Mouse (Mus musculus): ENCODE measurements around the gene Dnajc6. TPM values are rescaled to one million over a fixed set of nuclear protein-coding genes. Genes with fewer than 3 reads are reported as not detected.

Dnajc6 gene
- polyA plus RNA-seq, 1 experiment from 2014 or later: 77.1 TPM

- Histone ChIP-seq H3K27me3 (ENCODE audit: control insufficient read depth, insufficient read depth, low read depth, low read length) (no peaks in the 10 kb centered on the region), H3K27ac (ENCODE audit: low read length) (peak within 1 kb of the TSS; percentile 95), H3K4me1 (ENCODE audit: control insufficient read depth, insufficient read depth, low read length) (peaks cover 14% of the 10 kb centered on the region), H3K4me3 (ENCODE audit: low read depth, low read length) (peak within 1 kb of the TSS; percentile 84), H3K36me3 (ENCODE audit: control insufficient read depth, insufficient read depth, low read length) (peaks cover 3% of the 10 kb centered on the region; the same call in 1 of the 2 replicates), H3K4me2 (ENCODE audit: low read length) (peak within 1 kb of the TSS; percentile 80), H3K9ac (ENCODE audit: low read depth, low read length) (peak within 1 kb of the TSS; percentile 94), H3K9me3 (replicated peaks; ENCODE audit: control insufficient read depth, low read length, poor library complexity, severe bottlenecking) (no peaks in the 10 kb centered on the region)
- peak; percentile 99 for ATAC-seq
- WGBS: 1% methylated on average over 39 of the region's 39 CpGs
These were observed 150.9 kb downstream of the Dnajc6 start, which contains the start of gene Leprot for GRCm38 (mm10) chr4:101647196-101647905. TSS of gene Leprot (plus strand) at chr4:101647718.

GRCm38 (mm10) chr4:101647976-101648642 is 151.7 kb downstream of the Dnajc6 start:
- Histone ChIP-seq H3K9ac (ENCODE audit: low read depth, low read length) (peak overlapping the region; percentile 94), H3K27ac (ENCODE audit: low read length) (peak overlapping the region; percentile 95), H3K27me3 (ENCODE audit: control insufficient read depth, insufficient read depth, low read depth, low read length) (no peaks in the 10 kb centered on the region), H3K4me3 (ENCODE audit: low read depth, low read length) (peak overlapping the region; percentile 84), H3K36me3 (ENCODE audit: control insufficient read depth, insufficient read depth, low read length) (no peaks in the 10 kb centered on the region), H3K4me1 (ENCODE audit: control insufficient read depth, insufficient read depth, low read length) (peaks cover 14% of the 10 kb centered on the region), H3K9me3 (replicated peaks; ENCODE audit: control insufficient read depth, low read length, poor library complexity, severe bottlenecking) (no peaks in the 10 kb centered on the region), H3K4me2 (ENCODE audit: low read length) (peak overlapping the region; percentile 80)
- WGBS: under 1% methylated on average over 20 of the region's 20 CpGs
- no peak for ATAC-seq

GRCm38 (mm10) chr4:101648745-101649144 is 152.3 kb downstream of the Dnajc6 start:
- peak overlapping the region; percentile 84 for H3K4me3 ChIP-seq (ENCODE audit: low read depth, low read length)
- ATAC-seq: no peak
- H3K36me3 ChIP-seq (ENCODE audit: control insufficient read depth, insufficient read depth, low read length): no peaks in the 10 kb centered on the region
- H3K27ac ChIP-seq (ENCODE audit: low read length): peak overlapping the region; percentile 95; the same call in 1 of the 2 replicates
- H3K27me3 ChIP-seq (ENCODE audit: control insufficient read depth, insufficient read depth, low read depth, low read length): no peaks in the 10 kb centered on the region
- H3K9me3 ChIP-seq (replicated peaks; ENCODE audit: control insufficient read depth, low read length, poor library complexity, severe bottlenecking): no peaks in the 10 kb centered on the region
- peak overlapping the region; percentile 80 for H3K4me2 ChIP-seq (ENCODE audit: low read length)
- H3K9ac ChIP-seq (ENCODE audit: low read depth, low read length): peak overlapping the region; percentile 94
- H3K4me1 ChIP-seq (ENCODE audit: control insufficient read depth, insufficient read depth, low read length): peaks cover 14% of the 10 kb centered on the region
- WGBS: 90% methylated on average over 1 of the region's 1 CpGs

- H3K4me1 ChIP-seq (ENCODE audit: control insufficient read depth, insufficient read depth, low read length): peaks cover 14% of the 10 kb centered on the region
- no peaks in the 10 kb centered on the region for H3K27me3 ChIP-seq (ENCODE audit: control insufficient read depth, insufficient read depth, low read depth, low read length)
- H3K9me3 ChIP-seq (replicated peaks; ENCODE audit: control insufficient read depth, low read length, poor library complexity, severe bottlenecking): no peaks in the 10 kb centered on the region
- no peak overlapping the region for H3K4me3 ChIP-seq (ENCODE audit: low read depth, low read length)
- ATAC-seq: no peak
- WGBS: 90% methylated on average over 2 of the region's 2 CpGs
- no peak overlapping the region for H3K9ac ChIP-seq (ENCODE audit: low read depth, low read length)
- no peak overlapping the region for H3K4me2 ChIP-seq (ENCODE audit: low read length)
- H3K27ac ChIP-seq (ENCODE audit: low read length): no peak overlapping the region
- no peaks in the 10 kb centered on the region for H3K36me3 ChIP-seq (ENCODE audit: control insufficient read depth, insufficient read depth, low read length)
These were observed 154.5 kb downstream of the Dnajc6 start for GRCm38 (mm10) chr4:101650961-101651360.

- H3K27ac ChIP-seq (ENCODE audit: low read length): no peak overlapping the region
- WGBS: 90% methylated on average over 6 of the region's 6 CpGs
- peaks cover 4% of the 10 kb centered on the region for H3K4me1 ChIP-seq (ENCODE audit: control insufficient read depth, insufficient read depth, low read length)
- H3K4me3 ChIP-seq (ENCODE audit: low read depth, low read length): no peak overlapping the region
- H3K36me3 ChIP-seq (ENCODE audit: control insufficient read depth, insufficient read depth, low read length): peaks cover 4% of the 10 kb centered on the region; the same call in 1 of the 2 replicates
- no peak overlapping the region for H3K4me2 ChIP-seq (ENCODE audit: low read length)
- ATAC-seq: no peak
- H3K27me3 ChIP-seq (ENCODE audit: control insufficient read depth, insufficient read depth, low read depth, low read length): no peaks in the 10 kb centered on the region
- H3K9me3 ChIP-seq (replicated peaks; ENCODE audit: control insufficient read depth, low read length, poor library complexity, severe bottlenecking): no peaks in the 10 kb centered on the region
- no peak overlapping the region for H3K9ac ChIP-seq (ENCODE audit: low read depth, low read length)
These were observed 157.8 kb downstream of the Dnajc6 start for GRCm38 (mm10) chr4:101654256-101654655.

- Histone ChIP-seq H3K4me1 (ENCODE audit: control insufficient read depth, insufficient read depth, low read length) (no peaks in the 10 kb centered on the region), H3K4me2 (ENCODE audit: low read length) (no peak overlapping the region), H3K27ac (ENCODE audit: low read length) (no peak overlapping the region), H3K4me3 (ENCODE audit: low read depth, low read length) (no peak overlapping the region), H3K27me3 (ENCODE audit: control insufficient read depth, insufficient read depth, low read depth, low read length) (no peaks in the 10 kb centered on the region), H3K36me3 (ENCODE audit: control insufficient read depth, insufficient read depth, low read length) (peaks cover 4% of the 10 kb centered on the region; the same call in 1 of the 2 replicates), H3K9ac (ENCODE audit: low read depth, low read length) (no peak overlapping the region), H3K9me3 (replicated peaks; ENCODE audit: control insufficient read depth, low read length, poor library complexity, severe bottlenecking) (no peaks in the 10 kb centered on the region)
- 90% methylated on average over 4 of the region's 4 CpGs for WGBS
- no peak for ATAC-seq
These were observed 158.5 kb downstream of the Dnajc6 start for GRCm38 (mm10) chr4:101654788-101655414.

- no peak overlapping the region for H3K4me3 ChIP-seq (ENCODE audit: low read depth, low read length)
- H3K9ac ChIP-seq (ENCODE audit: low read depth, low read length): no peak overlapping the region
- no peaks in the 10 kb centered on the region for H3K4me1 ChIP-seq (ENCODE audit: control insufficient read depth, insufficient read depth, low read length)
- no peaks in the 10 kb centered on the region for H3K27me3 ChIP-seq (ENCODE audit: control insufficient read depth, insufficient read depth, low read depth, low read length)
- no peak overlapping the region for H3K27ac ChIP-seq (ENCODE audit: low read length)
- no peak for ATAC-seq
- H3K36me3 ChIP-seq (ENCODE audit: control insufficient read depth, insufficient read depth, low read length): peaks cover 5% of the 10 kb centered on the region
- no peaks in the 10 kb centered on the region for H3K9me3 ChIP-seq (replicated peaks; ENCODE audit: control insufficient read depth, low read length, poor library complexity, severe bottlenecking)
- WGBS: 85% methylated on average over 7 of the region's 7 CpGs
- H3K4me2 ChIP-seq (ENCODE audit: low read length): no peak overlapping the region
These were observed 159.0 kb downstream of the Dnajc6 start for GRCm38 (mm10) chr4:101655415-101655790.

- WGBS: 90% methylated on average over 15 of the region's 15 CpGs
- no peak for ATAC-seq
- Histone ChIP-seq H3K4me2 (ENCODE audit: low read length) (no peak overlapping the region), H3K9me3 (replicated peaks; ENCODE audit: control insufficient read depth, low read length, poor library complexity, severe bottlenecking) (no peaks in the 10 kb centered on the region), H3K4me1 (ENCODE audit: control insufficient read depth, insufficient read depth, low read length) (no peaks in the 10 kb centered on the region), H3K27ac (ENCODE audit: low read length) (no peak overlapping the region), H3K36me3 (ENCODE audit: control insufficient read depth, insufficient read depth, low read length) (peaks cover 9% of the 10 kb centered on the region), H3K4me3 (ENCODE audit: low read depth, low read length) (no peak overlapping the region), H3K9ac (ENCODE audit: low read depth, low read length) (no peak overlapping the region), H3K27me3 (ENCODE audit: control insufficient read depth, insufficient read depth, low read depth, low read length) (no peaks in the 10 kb centered on the region)
These were observed 159.6 kb downstream of the Dnajc6 start for GRCm38 (mm10) chr4:101656056-101656455.

All from midbrain, embryonic 16.5 days (tissue).